Mouse (Mus musculus) intestine, embryonic 15.5 days (tissue): ENCODE results near the gene Limch1. TPM values are rescaled to one million over a fixed set of nuclear protein-coding genes. Genes with fewer than 3 reads are reported as not detected.

Source experiments
- ATAC-seq: fragments of 200-750 bp; cut with Nextera tagmentation; 2 replicates; pipeline ENCODE4 v1.8.0; 2017; ENCODE audit warnings: moderate TSS enrichment, moderate library complexity
- H3K27ac ChIP-seq: fragments of 300-500 bp; sonication (generic); 2 replicates; pipeline ENCODE4 v1.5.1; 2015; ENCODE audit warnings: mild to moderate bottlenecking, inconsistent platforms
- H3K27me3 ChIP-seq: fragments of 300-500 bp; sonication (generic); replicated peaks from 2 replicates; pipeline ENCODE4 v1.6.1; 2015; ENCODE audit warnings: inconsistent platforms
- H3K36me3 ChIP-seq: fragments of 300-500 bp; sonication (generic); 2 replicates; pipeline ENCODE4 v1.6.1; 2015; ENCODE audit warnings: inconsistent platforms
- H3K4me1 ChIP-seq: fragments of 300-500 bp; sonication (generic); replicated peaks from 2 replicates; pipeline ENCODE4 v1.6.1; 2015; ENCODE audit warnings: inconsistent platforms
- H3K4me2 ChIP-seq: fragments of 300-500 bp; sonication (generic); replicated peaks from 2 replicates; pipeline ENCODE4 v1.6.1; 2015; ENCODE audit warnings: mild to moderate bottlenecking, inconsistent platforms
- H3K4me3 ChIP-seq: fragments of 300-500 bp; sonication (generic); replicated peaks from 2 replicates; pipeline ENCODE4 v1.5.1; 2015; ENCODE audit warnings: inconsistent platforms
- H3K9ac ChIP-seq: fragments of 300-500 bp; sonication (generic); 2 replicates; pipeline ENCODE4 v1.6.1; 2015; ENCODE audit warnings: inconsistent platforms
- H3K9me3 ChIP-seq: fragments of 300-500 bp; sonication (generic); 2 replicates; pipeline ENCODE4 v1.6.1; 2016; ENCODE audit warnings: inconsistent platforms
- WGBS: fragments of 180-500 bp; shearing (Covaris S2); methylation state at CpG from one replicate; pipeline ENCODE4 v1.1.7; 2015; 5-methylcytosine and 5-hydroxymethylcytosine counted together
- polyA plus RNA-seq: library from polyadenylated mRNA; unstranded; fragments of >200 nt; fragmentation: Nextera tagmentation; extraction: Ambion mirVana; gene quantifications from 2 replicates; pipeline ENCODE4 v1.2.1, GENCODE M21; 2015

The Limch1 gene
- polyA plus RNA-seq, 1 experiment from 2014 or later: 11.7 TPM

- Histone ChIP-seq H3K9ac (no peak overlapping the region), H3K27ac (no peak overlapping the region), H3K4me3 (no peak overlapping the region), H3K36me3 (no peaks in the 10 kb centered on the region), H3K4me2 (no peak overlapping the region), H3K4me1 (no peaks in the 10 kb centered on the region), H3K9me3 (no peaks in the 10 kb centered on the region), H3K27me3 (no peaks in the 10 kb centered on the region; the same call in 1 of the 2 replicates)
- no peak for ATAC-seq
- 39% methylated on average over 5 of the region's 5 CpGs for WGBS
Observed at GRCm38 (mm10) chr5:66720921-66721320, 24.7 kb upstream of the Limch1 start.

- 76% methylated on average over 9 of the region's 9 CpGs for WGBS
- Histone ChIP-seq H3K4me2 (no peak overlapping the region), H3K36me3 (no peaks in the 10 kb centered on the region), H3K4me1 (no peaks in the 10 kb centered on the region), H3K27ac (peak overlapping the region; percentile 28; the same call in 1 of the 2 replicates), H3K27me3 (no peaks in the 10 kb centered on the region; the same call in 1 of the 2 replicates), H3K4me3 (no peak overlapping the region), H3K9me3 (no peaks in the 10 kb centered on the region), H3K9ac (no peak overlapping the region)
- no peak for ATAC-seq
Observed at GRCm38 (mm10) chr5:66722586-66722985, 23.0 kb upstream of the Limch1 start.

GRCm38 (mm10) chr5:66723037-66723436, 22.6 kb upstream of the Limch1 start:
- H3K4me1 ChIP-seq: no peaks in the 10 kb centered on the region
- 50% methylated on average over 4 of the region's 4 CpGs for WGBS
- no peaks in the 10 kb centered on the region for H3K9me3 ChIP-seq
- no peaks in the 10 kb centered on the region; the same call in 1 of the 2 replicates for H3K27me3 ChIP-seq
- H3K4me3 ChIP-seq: no peak overlapping the region
- no peaks in the 10 kb centered on the region for H3K36me3 ChIP-seq
- no peak overlapping the region for H3K9ac ChIP-seq
- peak overlapping the region; percentile 28 for H3K27ac ChIP-seq
- no peak for ATAC-seq
- no peak overlapping the region for H3K4me2 ChIP-seq

- no peaks in the 10 kb centered on the region for H3K9me3 ChIP-seq
- ATAC-seq: no peak
- no peaks in the 10 kb centered on the region; the same call in 1 of the 2 replicates for H3K27me3 ChIP-seq
- H3K36me3 ChIP-seq: no peaks in the 10 kb centered on the region
- no peaks in the 10 kb centered on the region for H3K4me1 ChIP-seq
- H3K4me3 ChIP-seq: no peak overlapping the region
- no peak overlapping the region for H3K9ac ChIP-seq
- peak overlapping the region; percentile 5; the same call in 1 of the 2 replicates for H3K27ac ChIP-seq
- no peak overlapping the region for H3K4me2 ChIP-seq
- 54% methylated on average over 3 of the region's 3 CpGs for WGBS
Observed at GRCm38 (mm10) chr5:66723626-66724025, 22.0 kb upstream of the Limch1 start.

- ATAC-seq: no peak
- no peaks in the 10 kb centered on the region for H3K9me3 ChIP-seq
Observed at GRCm38 (mm10) chr5:66729306-66729705, 16.3 kb upstream of the Limch1 start.

GRCm38 (mm10) chr5:66730621-66731301, 14.9 kb upstream of the Limch1 start:
- Histone ChIP-seq H3K9me3 (no peaks in the 10 kb centered on the region), H3K4me3 (no peak overlapping the region), H3K9ac (no peak overlapping the region), H3K4me2 (no peak overlapping the region), H3K27ac (no peak overlapping the region), H3K4me1 (no peaks in the 10 kb centered on the region), H3K27me3 (no peaks in the 10 kb centered on the region), H3K36me3 (no peaks in the 10 kb centered on the region)
- ATAC-seq: peak; percentile 65; the same call in 1 of the 2 replicates
- 45% methylated on average over 11 of the region's 11 CpGs for WGBS

More at GRCm38 (mm10) chr5:66729306-66729705, 16.3 kb upstream of the Limch1 start:
- Histone ChIP-seq H3K27me3 (no peaks in the 10 kb centered on the region), H3K4me1 (no peaks in the 10 kb centered on the region), H3K36me3 (no peaks in the 10 kb centered on the region), H3K4me3 (no peak overlapping the region), H3K4me2 (no peak overlapping the region), H3K9ac (no peak overlapping the region), H3K27ac (no peak overlapping the region)
- 93% methylated on average over 4 of the region's 4 CpGs for WGBS

GRCm38 (mm10) chr5:66731302-66731697, 14.3 kb upstream of the Limch1 start:
- no peaks in the 10 kb centered on the region for H3K27me3 ChIP-seq
- 88% methylated on average over 1 of the region's 1 CpGs for WGBS
- no peaks in the 10 kb centered on the region for H3K9me3 ChIP-seq
- no peak overlapping the region for H3K9ac ChIP-seq
- H3K27ac ChIP-seq: no peak overlapping the region
- no peaks in the 10 kb centered on the region for H3K4me1 ChIP-seq
- H3K4me3 ChIP-seq: no peak overlapping the region
- H3K36me3 ChIP-seq: no peaks in the 10 kb centered on the region
- ATAC-seq: no peak
- no peak overlapping the region for H3K4me2 ChIP-seq

GRCm38 (mm10) chr5:66733556-66733955, 12.1 kb upstream of the Limch1 start:
- no peak for ATAC-seq
- no peaks in the 10 kb centered on the region for H3K4me1 ChIP-seq
- no peaks in the 10 kb centered on the region for H3K27me3 ChIP-seq
- H3K27ac ChIP-seq: no peak overlapping the region
- no peaks in the 10 kb centered on the region for H3K36me3 ChIP-seq
- WGBS: 87% methylated on average over 1 of the region's 1 CpGs
- H3K9me3 ChIP-seq: no peaks in the 10 kb centered on the region
- no peak overlapping the region for H3K4me3 ChIP-seq
- H3K4me2 ChIP-seq: no peak overlapping the region
- H3K9ac ChIP-seq: no peak overlapping the region

- Histone ChIP-seq H3K36me3 (no peaks in the 10 kb centered on the region), H3K27me3 (no peaks in the 10 kb centered on the region), H3K9ac (no peak overlapping the region), H3K9me3 (no peaks in the 10 kb centered on the region), H3K4me2 (no peak overlapping the region), H3K4me1 (no peaks in the 10 kb centered on the region), H3K27ac (no peak overlapping the region), H3K4me3 (no peak overlapping the region)
- 98% methylated on average over 3 of the region's 3 CpGs for WGBS
- no peak for ATAC-seq
Observed at GRCm38 (mm10) chr5:66739376-66739775, 6.3 kb upstream of the Limch1 start.

GRCm38 (mm10) chr5:66745996-66746681, 512 bp downstream of the Limch1 start:
- Histone ChIP-seq H3K36me3 (no peaks in the 10 kb centered on the region), H3K27me3 (0 out of 2 replicates have a peak, but pooled peaks cover 7% of the 10 kb centered on the region), H3K9ac (peak overlapping the region; percentile 54), H3K4me3 (peak overlapping the region; percentile 63), H3K4me1 (peaks cover 17% of the 10 kb centered on the region; the same call in 1 of the 2 replicates), H3K9me3 (no peaks in the 10 kb centered on the region), H3K4me2 (peak overlapping the region; percentile 100), H3K27ac (no peak overlapping the region)
- WGBS: under 1% methylated on average over 42 of the region's 42 CpGs
- peak; percentile 84 for ATAC-seq

GRCm38 (mm10) chr5:66746761-66747160, 1.1 kb downstream of the Limch1 start:
- 0 out of 2 replicates have a peak, but pooled peaks cover 7% of the 10 kb centered on the region for H3K27me3 ChIP-seq
- H3K4me2 ChIP-seq: peak overlapping the region; percentile 100
- no peak overlapping the region for H3K9ac ChIP-seq
- no peaks in the 10 kb centered on the region for H3K9me3 ChIP-seq
- 16% methylated on average over 11 of the region's 11 CpGs for WGBS
- peak overlapping the region; percentile 63 for H3K4me3 ChIP-seq
- ATAC-seq: no peak
- peaks cover 17% of the 10 kb centered on the region; the same call in 1 of the 2 replicates for H3K4me1 ChIP-seq
- H3K36me3 ChIP-seq: no peaks in the 10 kb centered on the region
- no peak overlapping the region for H3K27ac ChIP-seq

GRCm38 (mm10) chr5:66747761-66748430, 2.3 kb downstream of the Limch1 start:
- Histone ChIP-seq H3K9me3 (no peaks in the 10 kb centered on the region), H3K4me3 (no peak overlapping the region), H3K4me1 (peaks cover 17% of the 10 kb centered on the region; the same call in 1 of the 2 replicates), H3K27ac (no peak overlapping the region), H3K4me2 (no peak overlapping the region), H3K9ac (no peak overlapping the region), H3K27me3 (0 out of 2 replicates have a peak, but pooled peaks cover 7% of the 10 kb centered on the region), H3K36me3 (no peaks in the 10 kb centered on the region)
- 53% methylated on average over 10 of the region's 10 CpGs for WGBS
- ATAC-seq: no peak
